ENCODE assay signal across 8 mouse cellular contexts in the genomic region with DNA sequence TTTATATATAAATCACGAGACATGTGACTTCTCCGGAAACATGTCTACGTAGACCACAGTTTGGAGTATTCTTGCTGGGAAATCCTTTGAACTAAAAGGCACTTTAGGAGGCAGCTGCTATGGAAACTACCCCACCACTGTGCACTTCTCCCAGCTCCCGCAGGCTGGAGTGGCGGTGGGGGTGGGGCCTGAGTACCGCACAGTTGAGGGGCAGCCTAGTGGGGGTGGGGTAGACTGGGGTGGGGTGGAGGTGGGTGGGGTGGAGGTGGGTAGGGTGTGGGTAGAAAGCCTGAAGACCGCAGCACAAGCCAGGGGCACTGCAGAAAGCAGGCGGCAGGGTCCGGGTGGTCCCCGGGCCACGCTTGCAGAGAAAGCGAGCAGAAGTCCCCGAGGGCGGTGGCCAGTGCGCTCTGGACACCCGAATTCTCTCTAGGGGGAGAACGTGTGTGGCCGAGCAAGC. TPM values are rescaled to one million over a fixed set of nuclear protein-coding genes. Genes with fewer than 3 reads are reported as not detected.
DNase-seq lines count a peak whose midpoint lies in the region.

A gene (plus strand): TSS at position 322 of the 460 bp plus-strand sequence.

- H3K36me3 ChIP-seq in hindbrain, embryonic 10.5 days, result no peaks in the 10 kb centered on the region
- H3K36me3 ChIP-seq in splenic B cell, adult 2 months (ENCODE audit: control insufficient read depth, insufficient read depth, low read length, poor library complexity, severe bottlenecking), result no peaks in the 10 kb centered on the region

- no peaks in the 10 kb centered on the region for H3K9me3 ChIP-seq in hindbrain, embryonic 10.5 days

- peak within 1 kb of the TSS; percentile 99 for H3K27ac ChIP-seq in hindbrain, embryonic 10.5 days

- peaks cover 14% of the 10 kb centered on the region for H3K27me3 ChIP-seq in hindbrain, embryonic 10.5 days (ENCODE audit: insufficient read depth, poor library complexity, severe bottlenecking)
- H3K27me3 ChIP-seq in splenic B cell, adult 2 months (ENCODE audit: control insufficient read depth, insufficient read depth, low read length, poor library complexity, severe bottlenecking), result 0 out of 2 replicates have a peak, but pooled peaks cover 2% of the 10 kb centered on the region

- DNase-seq in CD4-positive, CD25-positive, alpha-beta regulatory T cell, adult 2 months (ENCODE audit: low read depth, low spot score), result peak; percentile 65
- peak; percentile 40 for DNase-seq in T-cell, adult 2 months (ENCODE audit: low spot score)
- peak; percentile 27 to 41 for DNase-seq in frontal cortex, postnatal 14 days (ENCODE audit: low spot score in 2 of 2)
- DNase-seq in hindbrain, embryonic 10.5 days (ENCODE audit: low spot score), result peak; percentile 78
- DNase-seq in layer of hippocampus, postnatal 36 days, result peak in 1 of 2 experiments; percentile 12
- DNase-seq in lung, postnatal 10 days, result peak; percentile 33
- peak; percentile 45 for DNase-seq in splenic B cell, adult 2 months (ENCODE audit: low read depth, low spot score)
- no peak for DNase-seq in adipocyte (ENCODE audit: low spot score)

- under 1% methylated on average over 18 of the region's 18 CpGs for WGBS in hindbrain, embryonic 10.5 days

- peak within 1 kb of the TSS; percentile 91 for H3K4me3 ChIP-seq in hindbrain, embryonic 10.5 days

- peaks cover 51% of the 10 kb centered on the region for H3K4me1 ChIP-seq in hindbrain, embryonic 10.5 days (replicated peaks)

RNA-seq across cellular contexts. Expression of the gene that starts here (rescaled TPM):
- 24.8 and 28.0 TPM in 2 replicates for polyA plus RNA-seq in hindbrain, embryonic 10.5 days (2016; fragmentation: Nextera tagmentation; extraction: Ambion mirVana)
- 10 to 100 TPM; 59.8 to 65.4 TPM for total RNA-seq in layer of hippocampus, postnatal 36 days (2021)
